Mouse (Mus musculus) 3T3-L1 (cell line): Measurements from ENCODE around the gene Usp16.
"Not testable (repeated sequence)": the region's sequence is repeated elsewhere in the genome, so short reads cannot be mapped to it uniquely, and the experiment has no call there.

Experiments used
- DNase-seq: peaks from one replicate; pipeline ENCODE4 v3.0.0-alpha.2; 2015; ENCODE audit warnings: low read depth, low spot score

The Usp16 gene

GRCm38 (mm10) chr16:87486739-87487138 is 32.2 kb downstream of the Usp16 start:
- no peak for DNase-seq

GRCm38 (mm10) chr16:87488605-87489004 is 34.1 kb downstream of the Usp16 start:
- DNase-seq, result no peak

DNA sequence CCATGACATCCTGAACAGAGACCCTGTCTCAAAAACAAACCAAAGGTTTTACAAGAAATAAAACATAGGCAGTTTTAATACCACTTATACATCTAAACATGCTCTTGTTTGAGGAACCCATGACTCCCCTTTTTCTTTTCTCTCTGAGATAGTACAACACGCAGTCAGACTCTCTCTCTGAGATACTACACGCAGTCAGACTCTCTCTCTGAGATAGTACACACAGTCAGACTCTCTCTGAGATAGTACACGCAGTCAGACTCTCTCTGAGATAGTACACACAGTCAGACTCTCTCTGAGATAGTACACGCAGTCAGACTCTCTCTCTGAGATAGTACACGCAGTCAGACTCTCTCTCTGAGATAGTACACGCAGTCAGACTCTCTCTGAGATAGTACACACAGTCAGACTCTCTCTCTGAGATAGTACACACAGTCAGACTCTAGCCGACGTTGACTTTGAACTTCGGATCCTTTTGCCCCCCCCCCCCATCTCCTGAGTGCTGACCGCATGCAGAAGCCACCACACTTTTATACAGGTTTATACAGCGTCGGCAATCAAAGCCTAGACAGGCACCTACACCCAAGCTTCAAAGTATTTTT is 37.8 kb downstream of the Usp16 start:
- not testable (repeated sequence) for DNase-seq

DNA sequence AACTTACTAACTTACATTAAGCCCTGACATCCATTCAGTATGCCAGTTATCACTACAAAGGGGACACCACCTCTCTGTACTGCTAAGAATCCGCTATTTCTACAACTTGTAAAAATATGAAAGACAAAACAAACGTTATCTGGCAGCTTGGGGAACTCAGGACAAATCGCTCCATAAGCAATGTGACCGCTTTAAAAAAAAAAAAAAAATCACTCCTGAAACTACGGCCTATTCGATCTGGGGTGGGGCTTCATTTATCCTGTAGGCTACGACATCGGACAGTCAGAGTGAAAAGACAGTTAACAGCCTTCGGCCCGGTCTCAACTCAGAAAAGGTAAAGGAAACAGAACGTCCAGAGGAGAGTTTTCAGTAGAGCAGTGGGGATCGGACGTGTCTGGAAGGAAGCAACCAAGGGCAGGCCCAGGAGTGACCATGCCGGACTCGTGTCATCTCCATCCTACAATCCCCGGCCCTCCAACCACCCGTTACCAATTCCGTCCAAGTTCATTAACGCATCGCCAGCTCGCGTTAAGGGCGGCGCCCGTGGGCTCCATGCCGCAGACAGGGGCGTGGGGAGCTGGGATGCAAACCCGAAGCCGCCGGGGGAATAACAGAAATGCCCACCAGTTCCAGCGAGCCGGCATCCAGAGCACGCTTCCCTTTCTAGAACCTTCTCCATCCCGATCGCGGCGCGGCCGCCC is 40.6 kb downstream of the Usp16 start:
- DNase-seq, result peak; percentile 48

DNA sequence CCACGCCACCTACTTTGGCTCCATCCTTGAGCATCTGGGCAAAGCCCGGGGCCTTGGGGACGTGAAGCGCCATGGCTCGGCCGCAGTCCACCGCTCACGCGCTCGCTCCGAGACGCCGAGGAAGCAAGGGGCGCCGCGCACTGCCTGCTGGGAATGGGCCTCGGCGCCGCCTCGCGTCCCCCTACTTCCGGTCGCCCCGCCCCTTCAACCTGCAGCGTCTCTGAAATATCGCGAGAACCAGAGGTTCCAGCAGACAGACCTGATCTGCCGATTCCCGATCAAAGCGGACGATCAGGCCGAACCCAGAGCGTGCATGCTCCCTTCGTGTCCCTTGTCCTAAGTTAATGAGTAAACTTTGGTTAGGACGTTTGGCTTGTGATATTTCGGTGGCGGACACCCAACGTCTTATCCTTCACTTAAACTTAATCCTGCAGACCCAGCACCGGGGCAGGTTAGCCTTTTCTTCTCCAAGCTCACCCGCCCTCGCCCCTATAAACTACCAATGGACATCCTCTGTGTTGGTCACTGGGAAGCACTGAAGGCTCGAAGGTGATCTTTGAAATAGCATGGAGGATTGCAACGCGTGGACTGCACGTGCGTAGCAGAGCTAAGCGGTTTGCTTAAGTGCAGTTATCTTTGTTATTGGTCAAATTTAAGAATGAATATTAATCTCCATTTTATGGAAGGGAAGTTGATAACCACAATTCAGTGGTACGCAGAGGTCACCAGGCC is 41.4 kb downstream of the Usp16 start, which contains the start of gene Cct8:
TSS of gene Cct8 (minus strand) at position 158 of the 732 bp plus-strand sequence.
- DNase-seq, result peak; percentile 99

GRCm38 (mm10) chr16:87496728-87497127 is 42.2 kb downstream of the Usp16 start:
- no peak for DNase-seq

- DNase-seq, result no peak
Measured at GRCm38 (mm10) chr16:87497171-87497570, 42.7 kb downstream of the Usp16 start.

- no peak for DNase-seq
Measured at GRCm38 (mm10) chr16:87499556-87499955, 45.1 kb downstream of the Usp16 start.

- DNase-seq, result no peak
Measured at GRCm38 (mm10) chr16:87501304-87502078, 47.0 kb downstream of the Usp16 start.

DNA sequence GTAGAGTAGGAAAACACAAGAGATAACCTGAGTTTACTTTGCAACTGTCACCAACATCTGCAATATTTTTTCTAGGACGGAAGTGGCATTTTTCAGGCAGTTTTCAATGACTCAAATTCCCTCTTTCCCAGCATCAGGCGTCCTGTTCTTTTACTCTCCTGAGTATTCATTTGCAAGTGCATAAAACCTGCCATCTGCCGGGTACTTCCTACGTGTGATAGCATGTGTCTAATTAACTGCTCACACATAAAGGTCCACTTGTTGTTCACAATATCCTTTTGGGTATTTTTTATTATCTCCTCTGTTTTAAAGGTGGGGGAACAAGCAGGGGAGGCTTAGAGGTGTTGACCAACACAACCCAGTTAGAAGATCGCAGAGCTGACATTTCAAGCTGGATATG is 57.2 kb downstream of the Usp16 start:
- no peak for DNase-seq

DNA sequence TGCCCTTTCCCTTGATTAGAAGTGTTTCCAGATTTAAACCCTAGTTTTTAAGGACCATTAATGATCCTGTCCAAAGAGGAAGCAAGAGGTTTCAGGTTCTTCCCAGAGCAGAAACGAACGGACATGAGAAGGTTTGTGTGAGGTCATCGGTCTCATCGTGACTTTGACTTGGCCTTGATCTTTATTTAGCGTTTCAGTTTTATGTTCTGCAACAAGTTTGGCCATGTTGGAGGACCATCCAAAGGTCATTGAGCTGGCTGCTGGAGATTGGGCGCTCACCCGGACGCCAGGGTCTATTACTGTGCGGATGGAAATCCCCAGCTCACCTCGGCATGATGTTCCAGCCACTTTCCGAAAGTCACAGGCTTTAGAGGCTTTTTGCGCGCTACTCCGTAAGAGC is 57.8 kb downstream of the Usp16 start:
- no peak for DNase-seq

GRCm38 (mm10) chr16:87524228-87524627 is 69.7 kb downstream of the Usp16 start:
- DNase-seq, result peak; percentile 50

GRCm38 (mm10) chr16:87527553-87528249 is 73.2 kb downstream of the Usp16 start:
- no peak for DNase-seq

DNA sequence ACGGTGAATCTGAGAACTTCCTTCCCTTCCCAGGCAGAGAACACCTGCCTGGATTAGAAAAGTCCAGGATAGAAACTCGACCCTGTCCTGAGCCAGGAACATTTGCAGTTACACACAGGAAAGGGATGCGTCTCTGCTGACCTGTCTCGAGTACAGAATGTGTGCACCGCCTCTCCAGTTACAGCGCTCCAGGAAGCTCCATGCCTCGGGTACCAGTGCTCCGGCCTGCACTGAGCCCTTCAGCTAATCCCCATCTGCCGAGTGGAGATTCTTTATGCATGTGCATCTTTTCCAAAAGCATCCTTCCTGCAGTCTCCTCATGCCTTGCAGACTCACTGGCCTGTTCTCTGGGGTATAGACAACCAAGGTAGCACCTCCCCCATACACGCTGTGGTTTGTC is 74.3 kb downstream of the Usp16 start:
- DNase-seq, result no peak
